Mouse (Mus musculus): ENCODE measurements at regions not wholly inside any gene's neighbourhood (a gene's known extent, or its start where the extent isn't known, plus 50 kb on each side); places are given as distances from the start of the nearest gene placed in this dataset.

DNA sequence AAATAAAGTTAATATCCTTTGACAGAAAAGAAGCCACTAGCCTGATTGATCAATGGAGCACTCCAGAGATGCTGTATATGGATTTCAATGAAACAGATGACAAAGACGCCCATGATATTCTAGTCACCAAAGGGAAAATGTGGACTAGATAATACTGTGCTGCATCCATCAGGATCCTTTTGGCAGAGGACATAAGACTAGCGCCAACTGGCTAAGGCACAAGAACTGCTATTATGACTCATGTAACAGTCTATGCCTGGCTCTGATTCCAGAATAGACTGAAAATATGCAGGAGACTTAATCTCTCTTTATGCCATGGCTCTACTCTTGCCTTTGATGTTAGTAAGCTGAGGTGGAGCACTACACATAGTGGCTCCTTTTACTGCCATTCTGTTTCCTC lies 128.7 kb upstream of the Tenm2 start:
- ATAC-seq (replicated peaks; ENCODE audit: poor library complexity, severe bottlenecking), result no peak

DNA sequence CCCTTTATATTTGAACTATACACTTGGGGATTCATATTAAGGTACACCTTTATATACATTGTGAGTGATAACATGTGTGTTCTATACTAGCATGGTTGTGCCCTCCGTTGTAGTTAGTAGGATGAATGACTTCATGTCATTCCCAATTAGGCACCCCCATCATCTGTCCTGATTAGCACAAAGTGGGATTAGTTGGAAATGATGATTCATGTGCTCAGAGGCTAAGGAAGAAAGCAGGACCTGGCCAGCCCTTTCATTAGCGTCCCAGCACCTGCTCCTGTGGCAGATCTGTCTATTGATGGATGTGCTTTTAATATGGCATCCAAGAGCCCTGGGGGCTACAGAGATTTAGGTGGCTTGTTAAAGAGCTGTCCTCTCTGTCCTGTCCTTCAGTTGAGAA lies 119.3 kb upstream of the Tenm2 start:
- ATAC-seq (replicated peaks; ENCODE audit: poor library complexity, severe bottlenecking), result no peak

DNA sequence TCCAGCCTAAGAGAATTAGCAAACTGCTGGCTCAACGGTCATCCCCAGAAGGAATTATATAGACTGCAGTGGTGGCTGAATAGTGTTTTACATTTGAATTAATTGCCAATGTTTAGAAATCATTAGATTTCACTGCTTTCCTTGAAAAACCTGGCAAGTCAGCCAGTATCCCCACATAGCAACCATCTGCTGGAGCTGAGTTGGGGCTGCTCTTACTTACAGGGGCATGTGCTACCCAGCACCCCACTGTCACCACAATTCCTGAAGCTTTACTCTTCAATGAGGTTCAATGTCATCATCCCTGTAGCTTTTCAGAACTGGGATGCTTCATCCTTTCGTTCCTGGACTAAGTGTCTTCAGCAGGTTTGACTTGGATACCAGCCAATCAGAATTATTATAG lies 73.9 kb upstream of the Tenm2 start:
- no peak for ATAC-seq (replicated peaks; ENCODE audit: poor library complexity, severe bottlenecking)

DNA sequence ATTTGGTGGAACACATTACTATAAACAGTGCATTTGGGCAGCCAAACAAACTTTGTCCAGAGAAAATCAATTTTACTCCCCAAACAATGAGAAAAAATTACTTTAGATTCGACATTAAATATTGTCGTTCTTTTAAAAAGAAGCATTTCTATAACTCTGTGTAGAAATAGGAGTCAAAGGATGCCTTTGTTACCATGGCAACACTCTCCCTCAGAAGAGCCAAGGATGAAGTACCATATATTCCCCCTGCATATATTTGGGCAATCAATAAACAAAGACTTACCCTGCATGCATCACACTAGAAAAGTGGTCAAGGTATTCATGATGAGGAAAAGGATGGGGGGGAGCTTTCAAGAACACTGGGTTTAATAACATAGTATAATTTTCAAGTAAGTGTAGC lies 70.9 kb upstream of the Tenm2 start:
- ATAC-seq (replicated peaks; ENCODE audit: poor library complexity, severe bottlenecking), result no peak

All from granulocyte monocyte progenitor cell, adult 5-6 weeks (primary cell).